Mouse (Mus musculus) effector memory CD4-positive, alpha-beta T cell, adult 5 months (primary cell): ENCODE measurements around the gene Zfp367. TPM values are rescaled to one million over a fixed set of nuclear protein-coding genes. Genes with fewer than 3 reads are reported as not detected.

ENCODE experiments used
- polyA plus RNA-seq: library from polyadenylated mRNA; unstranded; fragments of 100-300 nt; shearing (Covaris generic); gene quantifications from one replicate; pipeline ENCODE4 v1.2.1, GENCODE M21; 2017

The Zfp367 gene
- 6.9 TPM for polyA plus RNA-seq

DNA sequence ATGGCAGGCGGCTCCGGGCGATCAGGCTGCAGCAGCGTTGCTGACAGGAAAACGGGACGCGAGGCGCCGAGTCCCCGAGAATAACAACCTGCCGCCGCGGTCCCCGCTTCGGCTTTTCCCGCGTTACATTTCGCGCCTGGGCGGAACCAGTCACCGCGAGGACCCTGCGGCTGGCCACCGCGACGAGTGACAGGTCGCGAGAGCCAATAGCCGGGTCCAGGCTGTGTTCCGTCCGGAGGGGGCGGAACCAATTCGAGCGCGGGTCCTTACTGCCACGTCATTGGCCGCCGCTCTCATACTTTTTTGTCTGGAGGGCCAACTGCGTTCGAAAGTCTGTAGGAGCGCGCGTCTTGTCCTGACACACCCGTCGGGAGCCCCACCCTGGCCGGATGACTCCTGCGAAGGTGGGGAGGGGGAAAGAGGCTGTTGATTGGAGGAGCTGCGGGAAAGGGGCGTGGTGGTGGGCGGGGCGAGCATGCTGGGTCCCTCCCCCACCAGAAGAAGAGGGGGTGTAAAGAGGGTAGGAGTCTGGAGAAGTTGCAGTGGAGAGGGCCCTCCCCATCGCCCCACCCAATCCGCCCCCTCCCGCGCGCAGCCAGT, at the start of gene Zfp367:
Gene Zfp367, minus strand, starts transcription at position 120 of the 600 bp plus-strand sequence.

DNA sequence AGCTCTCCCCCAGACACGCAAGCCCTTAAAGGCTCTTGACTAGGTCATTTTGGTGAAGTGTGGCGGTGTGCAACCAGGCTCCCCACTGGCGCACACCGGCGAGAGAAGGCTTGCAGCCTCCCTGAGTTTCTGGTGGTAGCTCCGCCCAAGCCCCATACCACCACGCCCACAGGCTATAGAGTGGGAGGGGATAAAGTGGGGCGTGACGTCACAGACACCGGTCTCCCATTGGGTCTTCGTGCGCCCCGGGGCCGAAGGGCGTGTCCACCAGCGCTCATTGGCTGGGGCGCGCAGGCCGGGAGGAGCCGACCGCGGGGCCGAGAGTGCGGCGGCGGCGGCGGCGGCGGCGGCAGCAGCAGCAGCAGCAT, 8.5 kb upstream of the Zfp367 start, which contains the start of gene Habp4:
Gene Habp4, plus strand, starts transcription at position 277 of the 368 bp plus-strand sequence.

DNA sequence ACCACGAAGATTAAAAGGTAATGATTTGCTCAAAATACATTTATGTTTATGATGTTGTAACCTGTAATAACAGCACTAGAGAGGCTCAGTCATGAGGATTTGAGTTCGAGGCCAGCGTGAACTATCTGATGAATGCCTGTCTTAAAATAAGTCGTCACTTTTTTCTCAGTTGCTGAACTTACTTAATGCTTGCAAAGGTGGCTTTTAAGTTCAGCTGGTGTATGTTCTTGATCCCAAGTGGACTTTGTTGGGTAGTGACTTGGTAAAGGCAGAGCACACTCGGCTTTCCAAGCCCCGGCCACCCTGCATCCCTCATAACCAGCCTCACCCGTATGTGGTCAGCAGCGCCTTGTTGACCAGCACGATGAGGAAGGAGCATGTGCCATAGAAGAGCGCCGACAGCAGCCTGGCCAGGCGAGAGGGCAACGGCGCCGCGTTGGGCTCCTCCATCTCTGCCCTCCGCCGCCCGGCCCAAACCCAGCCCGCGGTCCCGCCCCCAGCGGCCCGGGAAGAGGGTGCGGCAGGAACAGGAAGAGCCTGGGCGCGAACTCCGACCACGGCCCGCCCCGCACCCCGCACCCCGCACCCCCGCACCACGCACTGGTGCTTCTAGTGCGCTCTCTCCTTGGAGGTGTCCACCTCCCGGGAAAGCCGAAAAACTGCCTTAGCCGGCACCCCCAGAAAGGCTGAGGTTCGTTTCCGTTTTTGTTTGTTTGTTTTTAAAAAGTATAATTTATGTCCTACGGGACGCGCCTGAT, 24.0 kb downstream of the Zfp367 start, which contains the start of gene Slc35d2:
Gene Slc35d2, minus strand, starts transcription at position 511 of the 758 bp plus-strand sequence.

DNA sequence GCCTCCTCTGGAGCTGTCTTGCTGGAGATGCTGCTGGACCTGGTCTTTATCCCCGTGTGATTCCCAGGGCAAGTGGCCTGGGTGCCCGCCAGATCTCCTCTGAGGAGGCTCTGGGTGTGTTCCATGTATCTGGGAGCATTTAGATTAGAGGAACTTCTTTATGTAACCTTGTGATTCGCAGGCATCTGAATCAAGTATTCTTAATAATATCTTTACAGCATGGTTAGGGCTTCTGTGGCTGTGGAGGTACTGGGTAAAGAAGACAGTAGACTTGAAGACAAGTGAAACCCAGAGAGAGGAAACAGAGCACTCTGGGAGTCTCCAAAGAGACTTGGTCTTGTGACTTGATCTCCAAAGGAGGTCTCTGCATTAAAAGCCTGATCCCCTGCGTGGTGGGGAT, 63.9 kb downstream of the Zfp367 start, which contains the start of gene Hsd17b3:
Gene Hsd17b3, minus strand, starts transcription at position 101 of the 400 bp plus-strand sequence.

Other genes with a start within 250 kb of the Zfp367 start
- gene Hsd17b3, start 64.0 kb downstream of the Zfp367 start, polyA plus RNA-seq, result not detected
- 21.1 TPM for gene Slc35d2, start 23.8 kb downstream of the Zfp367 start, polyA plus RNA-seq
- 19.1 TPM for gene Habp4, start 8.6 kb upstream of the Zfp367 start, polyA plus RNA-seq
- 6.5 TPM for gene Cdc14b, start 122.1 kb upstream of the Zfp367 start, polyA plus RNA-seq
- 38.3 TPM for gene Aaed1, start 159.5 kb upstream of the Zfp367 start, polyA plus RNA-seq
- 18.6 TPM for gene Ctsl, start 217.7 kb upstream of the Zfp367 start, polyA plus RNA-seq